Mouse (Mus musculus) right cerebral cortex, adult 2 months (tissue): ENCODE measurements around the gene Aox2.

Source experiments
- DNase-seq, 2 experiments: peaks; one replicate each; pipeline ENCODE4 v3.0.0; 2021 to 2022; ENCODE audit warnings: low spot score in 2 of 2

The Aox2 gene

GRCm38 (mm10) chr1:58401396-58401795 is 123.3 kb downstream of the Aox2 start:
- DNase-seq = no peak

- no peak for DNase-seq
These were observed 125.6 kb downstream of the Aox2 start for GRCm38 (mm10) chr1:58403745-58404144.

- no peak for DNase-seq
These were observed 129.2 kb downstream of the Aox2 start for GRCm38 (mm10) chr1:58407321-58407720.

GRCm38 (mm10) chr1:58408141-58408540 is 130.0 kb downstream of the Aox2 start:
- no peak for DNase-seq

GRCm38 (mm10) chr1:58409553-58410197 is 131.5 kb downstream of the Aox2 start:
- no peak for DNase-seq

- no peak for DNase-seq
These were observed 132.1 kb downstream of the Aox2 start for GRCm38 (mm10) chr1:58410198-58410588.

GRCm38 (mm10) chr1:58410776-58411175 is 132.7 kb downstream of the Aox2 start:
- no peak for DNase-seq

GRCm38 (mm10) chr1:58415442-58415841 is 137.3 kb downstream of the Aox2 start:
- no peak for DNase-seq

GRCm38 (mm10) chr1:58416048-58416447 is 137.9 kb downstream of the Aox2 start:
- no peak for DNase-seq

GRCm38 (mm10) chr1:58420032-58420431 is 141.9 kb downstream of the Aox2 start:
- no peak for DNase-seq

GRCm38 (mm10) chr1:58420961-58421360 is 142.8 kb downstream of the Aox2 start:
- DNase-seq = no peak

- no peak for DNase-seq
These were observed 144.8 kb downstream of the Aox2 start for GRCm38 (mm10) chr1:58422879-58423278.

- peak; percentile 96 for DNase-seq
These were observed 145.5 kb downstream of the Aox2 start, which contains the start of gene Clk1 for GRCm38 (mm10) chr1:58423371-58424248. Clk1 (minus strand) TSS chr1:58424066.

GRCm38 (mm10) chr1:58424551-58424950 is 146.4 kb downstream of the Aox2 start:
- no peak for DNase-seq
